ENCODE assay signal across 21 mouse cellular contexts in genomic region chr5:142524711-142525464, GRCm38 (mm10). TPM values are rescaled to one million over a fixed set of nuclear protein-coding genes. Genes with fewer than 3 reads are reported as not detected.
DNase-seq lines count a peak whose midpoint lies in the region; ATAC-seq and TF ChIP-seq lines count a peak whose summit lies in the region.
"Had no signal": no experiment of that assay in that cellular context is flagged by ENCODE, and none has a peak within 500 bp of the region (broad histone marks: within the 10 kb centered on the region; RNA-seq: fewer than 3 reads in every experiment).

No protein-coding gene starts in this region.

- H3K4me2 ChIP-seq in hindbrain, embryonic 16.5 days (ENCODE audit: low read length): no peak overlapping the region
- no peak overlapping the region for H3K4me2 ChIP-seq in kidney, embryonic 15.5 days
- H3K4me2 ChIP-seq: forebrain, embryonic 13.5 days; liver, embryonic 12.5 days; midbrain, embryonic 15.5 days had no signal

- peak overlapping the region; percentile 13; the same call in 1 of the 2 replicates for H3K27ac ChIP-seq in hindbrain, embryonic 16.5 days (ENCODE audit: low read depth, low read length)
- no peak overlapping the region for H3K27ac ChIP-seq in hindbrain, embryonic 10.5 days
- H3K27ac ChIP-seq in testis, adult 2 months (ENCODE audit: control insufficient read depth, insufficient read depth, low read depth, low read length): peak overlapping the region; percentile 14; the same call in 1 of the 2 replicates
- H3K27ac ChIP-seq in kidney, embryonic 15.5 days: no peak overlapping the region
- H3K27ac ChIP-seq: forebrain, embryonic 13.5 days; limb, embryonic 10.5 days; liver, embryonic 12.5 days; midbrain, embryonic 15.5 days had no signal

- ATAC-seq in cerebellum, adult (ENCODE audit: insufficient number of reproducible peaks, low FRiP score, low TSS enrichment): peak; percentile 79; the same call in 1 of the 2 replicates
- no peak for ATAC-seq in hindbrain, embryonic 16.5 days
- ATAC-seq in kidney, embryonic 15.5 days (replicated peaks; ENCODE audit: low FRiP score): no peak
- ATAC-seq: forebrain, embryonic 13.5 days; liver, embryonic 12.5 days; midbrain, embryonic 15.5 days had no signal

- no peak overlapping the region for H3K4me3 ChIP-seq in hindbrain, embryonic 16.5 days (ENCODE audit: low read length)
- H3K4me3 ChIP-seq in hindbrain, embryonic 10.5 days: no peak overlapping the region
- peak overlapping the region; percentile 61 for H3K4me3 ChIP-seq in testis, adult 2 months (ENCODE audit: control insufficient read depth, low read depth, low read length)
- H3K4me3 ChIP-seq in kidney, embryonic 15.5 days (replicated peaks): no peak overlapping the region
- H3K4me3 ChIP-seq: forebrain, embryonic 13.5 days; limb, embryonic 10.5 days; liver, embryonic 12.5 days; midbrain, embryonic 15.5 days had no signal

- no peaks in the 10 kb centered on the region for H3K4me1 ChIP-seq in hindbrain, embryonic 16.5 days (ENCODE audit: control insufficient read depth, insufficient read depth, low read depth, low read length)
- peaks cover 9% of the 10 kb centered on the region; the same call in 1 of the 2 replicates for H3K4me1 ChIP-seq in hindbrain, embryonic 10.5 days (replicated peaks)
- H3K4me1 ChIP-seq in testis, adult 2 months (ENCODE audit: control insufficient read depth, insufficient read depth, low read length): no peaks in the 10 kb centered on the region; the same call in 1 of the 2 replicates
- peaks cover 9% of the 10 kb centered on the region; the same call in 1 of the 2 replicates for H3K4me1 ChIP-seq in kidney, embryonic 15.5 days
- H3K4me1 ChIP-seq: forebrain, embryonic 13.5 days; midbrain, embryonic 15.5 days had no signal

- TF ChIP-seq CTCF in testis, adult 2 months (IDR thresholded peaks at IDR 0.05; ENCODE audit: control insufficient read depth, insufficient read depth, insufficient replicate concordance, low read depth, low read length): no peak

- peaks cover 3% of the 10 kb centered on the region; the same call in 1 of the 2 replicates for H3K9me3 ChIP-seq in hindbrain, embryonic 16.5 days (ENCODE audit: control insufficient read depth, low read length)
- H3K9me3 ChIP-seq in hindbrain, embryonic 10.5 days: 0 out of 2 replicates have a peak, but pooled peaks cover 3% of the 10 kb centered on the region
- no peaks in the 10 kb centered on the region for H3K9me3 ChIP-seq in kidney, embryonic 15.5 days (replicated peaks)
- H3K9me3 ChIP-seq: forebrain, embryonic 13.5 days; limb, embryonic 10.5 days; liver, embryonic 12.5 days; midbrain, embryonic 15.5 days had no signal

- no peaks in the 10 kb centered on the region for H3K27me3 ChIP-seq in hindbrain, embryonic 16.5 days (replicated peaks; ENCODE audit: control insufficient read depth, insufficient read depth, low read length)
- peaks cover 22% of the 10 kb centered on the region for H3K27me3 ChIP-seq in hindbrain, embryonic 10.5 days (ENCODE audit: insufficient read depth, poor library complexity, severe bottlenecking)
- no peaks in the 10 kb centered on the region for H3K27me3 ChIP-seq in testis, adult 2 months (ENCODE audit: control insufficient read depth, insufficient read depth, low read length)
- peaks cover 23% of the 10 kb centered on the region for H3K27me3 ChIP-seq in kidney, embryonic 15.5 days

- no peak for DNase-seq in cerebellum, postnatal 4 days (ENCODE audit: low spot score in 2 of 2)
- DNase-seq in hindbrain, embryonic 10.5 days (ENCODE audit: low spot score): no peak
- no peak for DNase-seq in testis, postnatal 14 days (ENCODE audit: low spot score)
- no peak for DNase-seq in adrenal gland, postnatal 10 days
- DNase-seq: adrenal gland, postnatal 36 days; heart, adult 18-20 months; heart, postnatal 36 days; kidney, adult 11 months; kidney, postnatal 4 days; layer of hippocampus, postnatal 36 days; right cerebral cortex, postnatal 4 days; thymus, postnatal 25 days had no signal

- TF ChIP-seq POLR2A in testis, adult 2 months (IDR thresholded peaks at IDR 0.05; ENCODE audit: control insufficient read depth, low read depth, low read length): no peak

- H3K36me3 ChIP-seq in hindbrain, embryonic 16.5 days (ENCODE audit: control insufficient read depth, insufficient read depth, low read length): peaks cover 4% of the 10 kb centered on the region
- no peaks in the 10 kb centered on the region for H3K36me3 ChIP-seq in hindbrain, embryonic 10.5 days
- H3K36me3 ChIP-seq in testis, adult 2 months (ENCODE audit: control insufficient read depth, insufficient read depth, low read length): no peaks in the 10 kb centered on the region; the same call in 1 of the 2 replicates
- no peaks in the 10 kb centered on the region for H3K36me3 ChIP-seq in kidney, embryonic 15.5 days
- H3K36me3 ChIP-seq: limb, embryonic 10.5 days; liver, embryonic 12.5 days; midbrain, embryonic 15.5 days had no signal

- no peak overlapping the region for H3K9ac ChIP-seq in hindbrain, embryonic 16.5 days (ENCODE audit: low read depth, low read length)
- H3K9ac ChIP-seq in kidney, embryonic 15.5 days: no peak overlapping the region
- H3K9ac ChIP-seq: forebrain, embryonic 13.5 days; liver, embryonic 12.5 days; midbrain, embryonic 15.5 days had no signal

- 71% methylated on average over 8 of the region's 8 CpGs for WGBS in hindbrain, embryonic 16.5 days
- 79% methylated on average over 8 of the region's 8 CpGs for WGBS in hindbrain, embryonic 10.5 days
- WGBS in kidney, embryonic 15.5 days: 69% methylated on average over 8 of the region's 8 CpGs

RNA-seq across cellular contexts. Expression of gene Papolb, which starts 5.0 kb away (rescaled TPM):
- 0.15 and 0.16 TPM in 2 replicates for polyA plus RNA-seq in hindbrain, embryonic 16.5 days (2015; fragmentation: Nextera tagmentation; extraction: Ambion mirVana)
- polyA plus RNA-seq in hindbrain, embryonic 10.5 days (2016; fragmentation: Nextera tagmentation; extraction: Ambion mirVana): 0.15 and 0.27 TPM in 2 replicates
- 139 and 155 TPM in 2 replicates for polyA plus RNA-seq in testis, adult 2 months (2012; rRNA removed)
- polyA plus RNA-seq in kidney, embryonic 15.5 days (2015; fragmentation: Nextera tagmentation; extraction: Ambion mirVana): 0.04 and 0.08 TPM in 2 replicates
- total RNA-seq in adrenal gland, postnatal 10 days (2021): under 1 TPM; 0.21 to 0.27 TPM
- total RNA-seq: megakaryocyte, adult 5-6 weeks had no signal

RNA-seq across cellular contexts. Expression of gene Radil, which starts 26.0 kb away (rescaled TPM):
- 24.3 and 25.0 TPM in 2 replicates for polyA plus RNA-seq in hindbrain, embryonic 16.5 days (2015; fragmentation: Nextera tagmentation; extraction: Ambion mirVana)
- polyA plus RNA-seq in hindbrain, embryonic 10.5 days (2016; fragmentation: Nextera tagmentation; extraction: Ambion mirVana): 5.5 and 6.1 TPM in 2 replicates
- polyA plus RNA-seq in testis, adult 2 months (2012; rRNA removed): 38.0 and 38.2 TPM in 2 replicates
- polyA plus RNA-seq in kidney, embryonic 15.5 days (2015; fragmentation: Nextera tagmentation; extraction: Ambion mirVana): 1.8 and 2.5 TPM in 2 replicates
- 10 to 100 TPM in 1 of 2 experiments, 1 to 10 TPM in 1; 8.0 to 10.7 TPM for total RNA-seq in adrenal gland, postnatal 10 days (2021)
- total RNA-seq: megakaryocyte, adult 5-6 weeks had no signal

Comparison
In these comparisons a context has a peak if more than half of its experiments do, and no peak if none do; other contexts are left out.
1. H3K27ac ChIP-seq: peak in hindbrain, embryonic 16.5 days (single experiment) and testis, adult 2 months (single experiment); none in hindbrain, embryonic 10.5 days (single experiment) and kidney, embryonic 15.5 days (single experiment).
2. RNA of gene Papolb, which starts 5.0 kb away (polyA plus RNA-seq): 139 to 155 TPM in testis, adult 2 months; 0.15 to 0.27 TPM in hindbrain, embryonic 10.5 days, 0.15 to 0.16 TPM in hindbrain, embryonic 16.5 days and 0.04 to 0.08 TPM in kidney, embryonic 15.5 days; every median in the first group is over 100 times any median in the second.